Mouse (Mus musculus) brain, embryonic 14.5 days (tissue): ENCODE results near the gene Zfp213.
"Not testable (repeated sequence)": the region's sequence is repeated elsewhere in the genome, so short reads cannot be mapped to it uniquely, and the experiment has no call there.

Experiments
- CTCF ChIP-seq: fragments of 200-500 bp; IDR thresholded peaks from 2 replicates; pipeline ENCODE4 v1.5.1; 2012; ENCODE audit warnings: inconsistent platforms, mild to moderate bottlenecking, moderate library complexity, borderline replicate concordance; ENCODE audit not compliant: insufficient read depth, insufficient read length; ENCODE audit errors: extremely low read depth
- POLR2A ChIP-seq: fragments of 200-500 bp; IDR thresholded peaks from 2 replicates; pipeline ENCODE4 v1.6.1; 2012; ENCODE audit warnings: mild to moderate bottlenecking, inconsistent platforms, borderline replicate concordance; ENCODE audit not compliant: poor library complexity, insufficient read depth, insufficient read length, severe bottlenecking; ENCODE audit errors: extremely low read depth

- not testable (repeated sequence) for TF ChIP-seq CTCF, POLR2A
Measured at GRCm38 (mm10) chr17:23522941-23523732, 40.9 kb downstream of the Zfp213 start.
